Mouse (Mus musculus): Measurements from ENCODE around the gene Nr6a1.

DNA sequence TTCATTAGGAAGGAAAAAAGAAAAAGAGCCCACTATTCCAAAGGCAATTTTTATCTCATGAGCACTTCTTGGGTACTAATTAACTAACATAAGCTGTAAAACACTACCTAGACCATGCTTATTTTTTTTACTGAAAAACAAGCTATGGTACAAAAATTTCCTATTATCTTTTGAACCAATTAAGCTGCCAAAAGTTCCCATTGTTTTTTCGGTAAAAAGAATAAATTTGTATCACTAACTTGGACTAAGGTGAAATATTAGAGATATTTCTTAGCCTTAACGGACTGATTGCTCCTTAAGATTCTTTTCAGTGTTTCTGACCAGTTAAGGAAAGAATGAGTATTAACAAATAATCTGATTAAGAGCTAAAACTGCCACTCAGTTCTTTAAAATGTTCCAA, 3.6 kb downstream of the Nr6a1 start:
- TF ChIP-seq POLR2A (IDR thresholded peaks at IDR 0.05; ENCODE audit: low read depth, low read length) (no peak), CTCF (conservative IDR thresholded peaks at IDR 0.05 in 1 of 2, IDR thresholded peaks at IDR 0.05 in 1 of 2; ENCODE audit: low read depth in 2 of 2, low read length in 2 of 2) (no peak), CHD1 (IDR thresholded peaks at IDR 0.05; ENCODE audit: low read depth, low read length) (no peak), PAX5 (IDR thresholded peaks at IDR 0.05; ENCODE audit: low read length) (no peak)
